Mouse (Mus musculus): ENCODE data around the gene Srd5a3.

- TF ChIP-seq CTCF (IDR thresholded peaks at IDR 0.05; ENCODE audit: extremely low read depth, insufficient read depth, insufficient read length, insufficient replicate concordance) = no peak
- no peak for TF ChIP-seq POLR2A (IDR thresholded peaks at IDR 0.05; ENCODE audit: low read depth, low read length)
Observed at GRCm38 (mm10) chr5:76199346-76199745, 59.3 kb downstream of the Srd5a3 start.
